ENCODE assay signal across 28 mouse cellular contexts in the genomic region with DNA sequence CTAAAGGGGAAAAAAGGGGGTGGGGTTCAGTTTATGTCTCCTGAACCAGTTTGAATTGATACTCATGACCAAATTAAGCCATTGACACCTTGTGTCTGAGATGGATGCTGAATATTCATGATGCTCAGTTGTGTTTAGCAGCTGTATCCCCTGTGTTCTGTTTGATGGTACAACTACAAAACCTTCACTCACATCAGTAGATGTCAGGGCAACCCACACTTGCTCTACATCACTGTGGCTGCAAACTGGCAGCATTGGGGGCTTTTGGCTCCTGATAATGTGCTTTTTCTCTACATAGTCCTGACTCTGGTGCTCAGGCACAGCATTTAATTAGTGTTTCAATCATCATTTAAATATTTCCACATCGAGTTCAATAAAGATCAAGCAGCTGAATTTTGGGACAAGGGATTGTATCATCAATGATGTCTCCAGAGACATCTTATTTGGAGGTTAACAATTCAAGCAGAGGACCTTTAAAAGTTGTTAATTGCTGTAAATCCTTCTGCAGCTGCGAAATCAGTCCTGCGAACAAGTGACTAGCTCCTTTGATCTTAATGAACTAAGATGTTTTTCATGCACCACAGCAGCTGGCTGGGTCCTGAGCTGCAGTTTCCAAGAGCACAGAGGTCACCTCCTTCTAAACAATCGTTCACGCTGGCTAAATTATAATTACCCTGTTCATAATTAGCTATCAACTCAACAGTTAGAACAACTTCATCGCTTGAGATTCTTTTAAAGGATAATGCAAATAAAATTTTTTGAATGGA.
A peak's percentile ranks its signal among the peaks of the same experiment; 100 is the strongest.
DNase-seq lines count a peak whose midpoint lies in the region; ATAC-seq lines count a peak whose summit lies in the region.
"Had no signal": no experiment of that assay in that cellular context is flagged by ENCODE, and none has a peak within 500 bp of the region (broad histone marks: within the 10 kb centered on the region; RNA-seq: fewer than 3 reads in every experiment).

No protein-coding gene starts in this region.

- H3K36me3 ChIP-seq in forebrain, embryonic 11.5 days (ENCODE audit: control insufficient read depth, insufficient read depth, low read length): no peaks in the 10 kb centered on the region
- H3K36me3 ChIP-seq in forebrain, embryonic 15.5 days: no peaks in the 10 kb centered on the region
- H3K36me3 ChIP-seq in midbrain, embryonic 13.5 days: no peaks in the 10 kb centered on the region
- no peaks in the 10 kb centered on the region for H3K36me3 ChIP-seq in midbrain, embryonic 11.5 days (ENCODE audit: control insufficient read depth, insufficient read depth, low read length)
- H3K36me3 ChIP-seq in forebrain, embryonic 16.5 days (ENCODE audit: control insufficient read depth, insufficient read depth): no peaks in the 10 kb centered on the region
- H3K36me3 ChIP-seq in heart, embryonic 11.5 days (ENCODE audit: control insufficient read depth, insufficient read depth, low read length): no peaks in the 10 kb centered on the region
- H3K36me3 ChIP-seq: embryonic facial prominence, embryonic 12.5 days; hindbrain, embryonic 12.5 days; liver, embryonic 12.5 days; neural tube, embryonic 15.5 days had no signal

- DNase-seq in forebrain, embryonic 11.5 days (ENCODE audit: low spot score): peak; percentile 53
- DNase-seq in midbrain, embryonic 11.5 days (ENCODE audit: low spot score, missing footprints): no peak
- DNase-seq in retina, embryonic 14.5 days (ENCODE audit: low spot score): peak; percentile 69
- no peak for DNase-seq in urinary bladder, adult 2 months (ENCODE audit: low spot score)
- DNase-seq: adrenal gland, postnatal 25 days; cerebellum, adult 2 months; cerebellum, postnatal 14 days; gastrocnemius, postnatal 10 days; heart, postnatal 14 days; kidney, postnatal 14 days; liver, postnatal 0 days; lung, postnatal 4 days; right cerebral cortex, adult 18-20 months; right cerebral cortex, postnatal 4 days; thymus, adult 18-20 months; thymus, postnatal 25 days had no signal

- H3K27me3 ChIP-seq in forebrain, embryonic 11.5 days (ENCODE audit: control insufficient read depth, insufficient read depth, low read length): no peaks in the 10 kb centered on the region
- no peaks in the 10 kb centered on the region for H3K27me3 ChIP-seq in forebrain, embryonic 15.5 days
- no peaks in the 10 kb centered on the region for H3K27me3 ChIP-seq in midbrain, embryonic 13.5 days
- H3K27me3 ChIP-seq in midbrain, embryonic 11.5 days (ENCODE audit: control insufficient read depth, insufficient read depth, low read length): no peaks in the 10 kb centered on the region
- no peaks in the 10 kb centered on the region for H3K27me3 ChIP-seq in forebrain, embryonic 16.5 days (replicated peaks; ENCODE audit: control insufficient read depth, insufficient read depth, low read length)
- H3K27me3 ChIP-seq in heart, embryonic 11.5 days (ENCODE audit: control insufficient read depth, insufficient read depth, low read length): no peaks in the 10 kb centered on the region
- H3K27me3 ChIP-seq: embryonic facial prominence, embryonic 12.5 days; hindbrain, embryonic 12.5 days; liver, embryonic 12.5 days; neural tube, embryonic 15.5 days had no signal

- no peak overlapping the region for H3K9ac ChIP-seq in forebrain, embryonic 11.5 days (ENCODE audit: low read length)
- H3K9ac ChIP-seq in forebrain, embryonic 15.5 days (replicated peaks): no peak overlapping the region
- H3K9ac ChIP-seq in midbrain, embryonic 13.5 days (replicated peaks): no peak overlapping the region
- H3K9ac ChIP-seq in midbrain, embryonic 11.5 days (ENCODE audit: low read length): no peak overlapping the region
- no peak overlapping the region for H3K9ac ChIP-seq in forebrain, embryonic 16.5 days (replicated peaks; ENCODE audit: low read depth, low read length)
- no peak overlapping the region for H3K9ac ChIP-seq in heart, embryonic 11.5 days (ENCODE audit: low read depth, low read length)
- H3K9ac ChIP-seq: embryonic facial prominence, embryonic 12.5 days; hindbrain, embryonic 12.5 days; liver, embryonic 12.5 days; liver, postnatal 0 days; neural tube, embryonic 15.5 days had no signal

- peak; percentile 72 for ATAC-seq in forebrain, embryonic 11.5 days (replicated peaks; ENCODE audit: low FRiP score)
- ATAC-seq in forebrain, embryonic 15.5 days (replicated peaks): no peak
- peak; percentile 55 for ATAC-seq in midbrain, embryonic 13.5 days
- ATAC-seq in midbrain, embryonic 11.5 days (ENCODE audit: low FRiP score): no peak
- 0 out of 2 replicates have a peak, but pooled peaks have one; percentile 24 for ATAC-seq in forebrain, embryonic 16.5 days
- ATAC-seq in heart, embryonic 11.5 days (replicated peaks; ENCODE audit: insufficient number of reproducible peaks, low FRiP score, low TSS enrichment): no peak
- ATAC-seq: intestine, postnatal 0 days; liver, embryonic 12.5 days; liver, postnatal 0 days; lung, postnatal 0 days had no signal

- no peak overlapping the region for H3K4me3 ChIP-seq in forebrain, embryonic 11.5 days (ENCODE audit: low read depth, low read length)
- no peak overlapping the region for H3K4me3 ChIP-seq in forebrain, embryonic 15.5 days
- H3K4me3 ChIP-seq in midbrain, embryonic 13.5 days (replicated peaks): no peak overlapping the region
- no peak overlapping the region for H3K4me3 ChIP-seq in midbrain, embryonic 11.5 days (ENCODE audit: low read depth, low read length)
- H3K4me3 ChIP-seq in forebrain, embryonic 16.5 days (replicated peaks; ENCODE audit: low read length): no peak overlapping the region
- no peak overlapping the region for H3K4me3 ChIP-seq in heart, embryonic 11.5 days (ENCODE audit: low read depth, low read length)
- H3K4me3 ChIP-seq: embryonic facial prominence, embryonic 12.5 days; hindbrain, embryonic 12.5 days; left cerebral cortex, adult 2 months; liver, embryonic 12.5 days; neural tube, embryonic 15.5 days had no signal

- 18% methylated on average over 6 of the region's 6 CpGs for WGBS in forebrain, embryonic 11.5 days
- WGBS in forebrain, embryonic 15.5 days: 10% methylated on average over 6 of the region's 6 CpGs
- 24% methylated on average over 6 of the region's 6 CpGs for WGBS in midbrain, embryonic 13.5 days
- WGBS in midbrain, embryonic 11.5 days: 30% methylated on average over 6 of the region's 6 CpGs
- 14% methylated on average over 6 of the region's 6 CpGs for WGBS in forebrain, embryonic 16.5 days
- WGBS in heart, embryonic 11.5 days (ENCODE audit: insufficient replicate concordance): 76% methylated on average over 6 of the region's 6 CpGs

- no peak overlapping the region for H3K4me2 ChIP-seq in forebrain, embryonic 11.5 days (ENCODE audit: low read depth, low read length, severe bottlenecking)
- no peak overlapping the region for H3K4me2 ChIP-seq in forebrain, embryonic 15.5 days (replicated peaks)
- H3K4me2 ChIP-seq in midbrain, embryonic 13.5 days (replicated peaks): no peak overlapping the region
- no peak overlapping the region for H3K4me2 ChIP-seq in midbrain, embryonic 11.5 days
- H3K4me2 ChIP-seq in forebrain, embryonic 16.5 days (ENCODE audit: low read length): no peak overlapping the region
- H3K4me2 ChIP-seq in heart, embryonic 11.5 days: no peak overlapping the region
- H3K4me2 ChIP-seq: embryonic facial prominence, embryonic 12.5 days; hindbrain, embryonic 12.5 days; liver, embryonic 12.5 days; neural tube, embryonic 15.5 days had no signal

- no peak overlapping the region for H3K27ac ChIP-seq in forebrain, embryonic 11.5 days (ENCODE audit: low read depth, low read length)
- H3K27ac ChIP-seq in forebrain, embryonic 15.5 days (replicated peaks): no peak overlapping the region
- no peak overlapping the region for H3K27ac ChIP-seq in midbrain, embryonic 13.5 days
- H3K27ac ChIP-seq in midbrain, embryonic 11.5 days (ENCODE audit: low read depth, low read length): no peak overlapping the region
- H3K27ac ChIP-seq in forebrain, embryonic 16.5 days (ENCODE audit: low read length): no peak overlapping the region
- H3K27ac ChIP-seq in heart, embryonic 11.5 days (ENCODE audit: low read depth, low read length): no peak overlapping the region
- H3K27ac ChIP-seq: embryonic facial prominence, embryonic 12.5 days; hindbrain, embryonic 12.5 days; left cerebral cortex, adult 2 months; liver, embryonic 12.5 days; neural tube, embryonic 15.5 days; stomach, postnatal 0 days had no signal

- no peaks in the 10 kb centered on the region; the same call in 1 of the 2 replicates for H3K4me1 ChIP-seq in forebrain, embryonic 11.5 days (replicated peaks; ENCODE audit: control insufficient read depth, insufficient read depth, low read length)
- H3K4me1 ChIP-seq in forebrain, embryonic 15.5 days: peaks cover 17% of the 10 kb centered on the region; the same call in 1 of the 2 replicates
- H3K4me1 ChIP-seq in midbrain, embryonic 13.5 days (replicated peaks): 0 out of 2 replicates have a peak, but pooled peaks cover 11% of the 10 kb centered on the region
- no peaks in the 10 kb centered on the region for H3K4me1 ChIP-seq in midbrain, embryonic 11.5 days (ENCODE audit: control insufficient read depth, insufficient read depth, low read length)
- 0 out of 2 replicates have a peak, but pooled peaks cover 3% of the 10 kb centered on the region for H3K4me1 ChIP-seq in forebrain, embryonic 16.5 days (replicated peaks; ENCODE audit: control insufficient read depth, insufficient read depth, low read length)
- H3K4me1 ChIP-seq in heart, embryonic 11.5 days (ENCODE audit: control insufficient read depth, insufficient read depth, low read length): no peaks in the 10 kb centered on the region
- H3K4me1 ChIP-seq: embryonic facial prominence, embryonic 12.5 days; liver, embryonic 12.5 days had no signal

- no peaks in the 10 kb centered on the region for H3K9me3 ChIP-seq in forebrain, embryonic 11.5 days (ENCODE audit: control insufficient read depth, low read length)
- H3K9me3 ChIP-seq in forebrain, embryonic 15.5 days: no peaks in the 10 kb centered on the region
- H3K9me3 ChIP-seq in midbrain, embryonic 13.5 days: no peaks in the 10 kb centered on the region
- H3K9me3 ChIP-seq in midbrain, embryonic 11.5 days (ENCODE audit: control insufficient read depth, low read length): no peaks in the 10 kb centered on the region
- no peaks in the 10 kb centered on the region for H3K9me3 ChIP-seq in forebrain, embryonic 16.5 days (ENCODE audit: control insufficient read depth, low read length)
- H3K9me3 ChIP-seq in heart, embryonic 11.5 days (replicated peaks; ENCODE audit: control insufficient read depth, low read length): no peaks in the 10 kb centered on the region
- H3K9me3 ChIP-seq: embryonic facial prominence, embryonic 12.5 days; hindbrain, embryonic 12.5 days; liver, embryonic 12.5 days; neural tube, embryonic 15.5 days had no signal

Comparison
In these comparisons a context has a peak if more than half of its experiments do, and no peak if none do; other contexts are left out.
1. ATAC-seq: peak in forebrain, embryonic 11.5 days (single experiment), midbrain, embryonic 13.5 days (single experiment) and forebrain, embryonic 16.5 days (single experiment); none in forebrain, embryonic 15.5 days (single experiment), midbrain, embryonic 11.5 days (single experiment) and heart, embryonic 11.5 days (single experiment).
2. DNase-seq: peak in forebrain, embryonic 11.5 days (single experiment) and retina, embryonic 14.5 days (single experiment); none in midbrain, embryonic 11.5 days (single experiment) and urinary bladder, adult 2 months (single experiment).